14 mouse cellular contexts compared by ENCODE assay signal in genomic region chr2:33729701-33730100, GRCm38 (mm10).
A peak's percentile ranks its signal among the peaks of the same experiment; 100 is the strongest.
DNase-seq lines count a peak whose midpoint lies in the region; ATAC-seq and TF ChIP-seq lines count a peak whose summit lies in the region.
"Had no signal": no experiment of that assay in that cellular context is flagged by ENCODE, and none has a peak within 500 bp of the region (broad histone marks: within the 10 kb centered on the region; RNA-seq: fewer than 3 reads in every experiment).

No protein-coding gene starts in this region.

- H3K36me3 ChIP-seq in heart, adult 2 months (ENCODE audit: control insufficient read depth, insufficient read depth, low read length) = no peaks in the 10 kb centered on the region
- H3K36me3 ChIP-seq in heart, embryonic 12.5 days = 0 out of 2 replicates have a peak, but pooled peaks cover 2% of the 10 kb centered on the region
- H3K36me3 ChIP-seq in CH12.LX (replicated peaks in 1 of 2; ENCODE audit: control insufficient read depth in 1 of 2, insufficient read depth in 1 of 2, low read length in 1 of 2) = peaks cover 0 to 11% of the 10 kb centered on the region in 2 experiments

- in situ Hi-C loops in CH12.LX (cut with MboI; ENCODE audit: low pct_ligation_motif_present, low pct_unique_long_range_greater_than_20kb, low sequenced_read_pairs) = loop anchor here (5.0 to 25.0 kb wide), 3 partner anchors 32 to 242 kb away; no protein-coding TSS in a partner anchor

- peak; percentile 52 for TF ChIP-seq CTCF in heart, adult 2 months (IDR thresholded peaks at IDR 0.05)
- TF ChIP-seq CTCF in left cerebral cortex, adult 2 months (IDR thresholded peaks at IDR 0.05) = peak; percentile 49
- peak in 1 of 2 experiments; percentile 37; a peak in 2 of 4 replicates for TF ChIP-seq CTCF in CH12.LX (conservative IDR thresholded peaks at IDR 0.05 in 1 of 2, IDR thresholded peaks at IDR 0.05 in 1 of 2; ENCODE audit: low read depth in 2 of 2, low read length in 2 of 2)
- peak; percentile 3; the same call in 1 of the 2 replicates for TF ChIP-seq CTCF in embryonic fibroblast, embryonic 13.5 days (IDR thresholded peaks at IDR 0.05; ENCODE audit: borderline replicate concordance, insufficient read depth, low read length)

- H3K27me3 ChIP-seq in heart, adult 2 months (ENCODE audit: control insufficient read depth, insufficient read depth, low read length) = no peaks in the 10 kb centered on the region
- peaks cover 9% of the 10 kb centered on the region; the same call in 1 of the 2 replicates for H3K27me3 ChIP-seq in heart, embryonic 12.5 days (replicated peaks)
- H3K27me3 ChIP-seq in CH12.LX (replicated peaks) = peaks cover 5% of the 10 kb centered on the region

- H3K9ac ChIP-seq in heart, adult 2 months (ENCODE audit: low read depth, low read length) = no peak overlapping the region
- H3K9ac ChIP-seq in heart, embryonic 12.5 days = no peak overlapping the region
- H3K9ac ChIP-seq in CH12.LX (ENCODE audit: insufficient read depth, low read depth) = no peak overlapping the region

- no peak overlapping the region for H3K4me3 ChIP-seq in heart, adult 2 months
- H3K4me3 ChIP-seq in heart, embryonic 12.5 days = no peak overlapping the region
- H3K4me3 ChIP-seq in left cerebral cortex, adult 2 months = no peak overlapping the region
- no peak overlapping the region for H3K4me3 ChIP-seq in CH12.LX (replicated peaks in 1 of 3; ENCODE audit: low read depth in 2 of 3, low read length in 2 of 3, poor library complexity in 1 of 3)
- no peak overlapping the region for H3K4me3 ChIP-seq in embryonic fibroblast, embryonic 13.5 days (ENCODE audit: insufficient read depth, low read length)

- intact Hi-C loops in heart, adult 2 months (cut with DNase I) = no loop called here
- intact Hi-C loops in left cerebral cortex, adult 2 months (cut with DNase I) = loop anchor here (10.0 kb wide), 1 partner anchor 165 kb away; no protein-coding TSS in a partner anchor
- intact Hi-C loops in left cerebral cortex, postnatal 25 days (cut with DNase I) = no loop called here

- no peak for TF ChIP-seq EP300 in heart, adult 2 months (IDR thresholded peaks at IDR 0.05; ENCODE audit: insufficient read depth, low read depth, low read length)
- no peak for TF ChIP-seq EP300 in CH12.LX (IDR thresholded peaks at IDR 0.05; ENCODE audit: low read length)

- H3K4me2 ChIP-seq in heart, embryonic 12.5 days = no peak overlapping the region
- no peak overlapping the region for H3K4me2 ChIP-seq in CH12.LX (ENCODE audit: insufficient read depth, low read depth, poor library complexity, severe bottlenecking)

- no peak for DNase-seq in heart, adult 2 months
- no peak for DNase-seq in left cerebral cortex, adult 2 months (ENCODE audit: extremely low spot score in 1 of 2, low spot score in 2 of 2)
- DNase-seq in left cerebral cortex, postnatal 25 days (ENCODE audit: low spot score in 2 of 2) = no peak
- no peak for DNase-seq in CH12.LX (ENCODE audit: extremely low read depth)
- DNase-seq in retina, postnatal 1 day = no peak
- DNase-seq in gastrocnemius, postnatal 25 days = no peak
- DNase-seq: adrenal gland, adult 2 months; cerebellum, postnatal 25 days; kidney, postnatal 14 days; lung, postnatal 36 days; thymus, postnatal 36 days had no signal

- ATAC-seq in heart, embryonic 12.5 days (ENCODE audit: insufficient number of reproducible peaks, low FRiP score) = no peak
- ATAC-seq: CD4-positive, CD25-positive, alpha-beta regulatory T cell, adult 4 months had no signal

- no peaks in the 10 kb centered on the region for H3K79me2 ChIP-seq in heart, adult 2 months (replicated peaks; ENCODE audit: control insufficient read depth, insufficient read depth, low read length)
- no peaks in the 10 kb centered on the region for H3K79me2 ChIP-seq in CH12.LX (replicated peaks; ENCODE audit: control insufficient read depth, extremely low read depth, insufficient read depth, poor library complexity, severe bottlenecking)

- no peak; the same call in 1 of the 2 replicates for TF ChIP-seq RAD21 in CH12.LX (IDR thresholded peaks at IDR 0.05; ENCODE audit: low read depth, low read length)

- no peaks in the 10 kb centered on the region for H3K4me1 ChIP-seq in heart, adult 2 months (ENCODE audit: control insufficient read depth, insufficient read depth, low read length)
- H3K4me1 ChIP-seq in heart, embryonic 12.5 days (replicated peaks) = peaks cover 21% of the 10 kb centered on the region
- no peaks in the 10 kb centered on the region for H3K4me1 ChIP-seq in CH12.LX (ENCODE audit: control insufficient read depth in 1 of 2, insufficient read depth in 2 of 2)
- H3K4me1 ChIP-seq in embryonic fibroblast, embryonic 13.5 days (ENCODE audit: control insufficient read depth, insufficient read depth, low read length) = no peaks in the 10 kb centered on the region

- no peaks in the 10 kb centered on the region for H3K9me3 ChIP-seq in heart, embryonic 12.5 days (replicated peaks)
- no peaks in the 10 kb centered on the region for H3K9me3 ChIP-seq in CH12.LX (replicated peaks; ENCODE audit: low read length)

- dilution Hi-C loops in CH12.LX (cut with MboI; ENCODE audit: extremely low pct_ligation_motif_present, extremely low pct_unique_long_range_greater_than_20kb, low sequenced_read_pairs) = no loop called here

- no peak overlapping the region for H3K27ac ChIP-seq in heart, adult 2 months
- no peak overlapping the region for H3K27ac ChIP-seq in heart, embryonic 12.5 days (ENCODE audit: poor library complexity, severe bottlenecking)
- no peak overlapping the region for H3K27ac ChIP-seq in left cerebral cortex, adult 2 months
- no peak overlapping the region for H3K27ac ChIP-seq in CH12.LX (ENCODE audit: insufficient read depth, low read depth)
- no peak overlapping the region for H3K27ac ChIP-seq in embryonic fibroblast, embryonic 13.5 days (ENCODE audit: insufficient read depth, low read length)

- 46% methylated on average over 5 of the region's 5 CpGs for WGBS in heart, adult 2 months
- WGBS in heart, embryonic 12.5 days = 37% methylated on average over 5 of the region's 5 CpGs

- TF ChIP-seq POLR2A in heart, adult 2 months (IDR thresholded peaks at IDR 0.05; ENCODE audit: insufficient read depth, low read depth, low read length) = no peak
- no peak for TF ChIP-seq POLR2A in CH12.LX (IDR thresholded peaks at IDR 0.05; ENCODE audit: low read depth, low read length)
- TF ChIP-seq POLR2A in embryonic fibroblast, embryonic 13.5 days (IDR thresholded peaks at IDR 0.05; ENCODE audit: low read depth, low read length) = no peak

TF ChIP-seq in CH12.LX, 34 proteins besides CTCF, POLR2A, EP300 and RAD21:
- TF ChIP-seq MYC (IDR thresholded peaks at IDR 0.05; ENCODE audit: low read depth, low read length) (no peak), TCF12 (IDR thresholded peaks at IDR 0.05; ENCODE audit: low read depth, low read length) (no peak), CHD2 (IDR thresholded peaks at IDR 0.05; ENCODE audit: low read length) (no peak), SMC3 (IDR thresholded peaks at IDR 0.05; ENCODE audit: low read depth, low read length) (peak; percentile 42), ZKSCAN1 (IDR thresholded peaks at IDR 0.05; ENCODE audit: borderline replicate concordance, low read depth, low read length) (no peak), TBP (conservative IDR thresholded peaks at IDR 0.05; ENCODE audit: low read depth, low read length) (no peak), NRF1 (IDR thresholded peaks at IDR 0.05; ENCODE audit: low read depth, low read length) (no peak), HCFC1 (IDR thresholded peaks at IDR 0.05; ENCODE audit: low read depth, low read length) (no peak)
